Mouse (Mus musculus): ENCODE results near the gene Ptprd. TPM values are rescaled to one million over a fixed set of nuclear protein-coding genes. Genes with fewer than 3 reads are reported as not detected.
"Not testable (repeated sequence)": the region's sequence is repeated elsewhere in the genome, so short reads cannot be mapped to it uniquely, and the experiment has no call there.

The Ptprd gene
- polyA plus RNA-seq, 2 experiments = 48.6 to 50.4 TPM

DNA sequence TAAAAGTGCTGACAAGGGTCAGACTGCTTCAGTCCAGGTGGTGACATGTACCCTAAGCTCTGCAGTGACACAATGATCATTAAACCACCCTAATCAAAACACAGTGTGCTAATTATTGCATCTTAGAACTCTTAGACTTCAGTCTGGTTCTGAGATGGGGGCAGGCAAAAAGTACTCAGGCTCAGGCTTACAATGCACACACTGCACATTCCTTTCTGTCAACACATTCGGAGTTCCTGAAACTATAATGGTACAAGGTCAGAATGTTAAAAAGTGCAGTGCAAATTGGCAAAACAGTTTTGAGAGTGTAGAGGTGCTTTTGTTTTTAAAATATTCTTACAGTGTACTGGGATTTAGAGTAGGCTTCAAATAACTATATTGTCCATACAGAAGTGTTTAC lies 2167.0 kb downstream of the Ptprd start:
- H3K9ac ChIP-seq (ENCODE audit: low read depth, low read length, severe bottlenecking) = no peak overlapping the region
- DNase-seq (ENCODE audit: low spot score) = no peak
- no peaks in the 10 kb centered on the region for H3K4me1 ChIP-seq (ENCODE audit: control insufficient read depth, insufficient read depth, low read length)
- H3K36me3 ChIP-seq (ENCODE audit: control insufficient read depth, insufficient read depth, low read length) = peaks cover 7% of the 10 kb centered on the region
- no peaks in the 10 kb centered on the region for H3K27me3 ChIP-seq (ENCODE audit: control insufficient read depth, insufficient read depth, low read length)
- no peak for ATAC-seq (ENCODE audit: low FRiP score, low read depth)
- H3K9me3 ChIP-seq (ENCODE audit: control insufficient read depth, low read length) = no peaks in the 10 kb centered on the region
- no peak overlapping the region for H3K4me2 ChIP-seq (replicated peaks; ENCODE audit: low read depth, low read length, severe bottlenecking)
- H3K27ac ChIP-seq (replicated peaks; ENCODE audit: low read depth, low read length) = no peak overlapping the region
- no peak for TF ChIP-seq POLR2A (IDR thresholded peaks at IDR 0.05; ENCODE audit: borderline replicate concordance, extremely low read depth, insufficient read depth, insufficient read length)
- WGBS = 57% methylated on average over 1 of the region's 1 CpGs
- H3K4me3 ChIP-seq (replicated peaks; ENCODE audit: low read length) = no peak overlapping the region

GRCm38 (mm10) chr4:76037178-76037577 lies 2174.6 kb downstream of the Ptprd start:
- not testable (repeated sequence) for H3K9ac ChIP-seq (ENCODE audit: low read depth, low read length, severe bottlenecking); H3K27me3 ChIP-seq (ENCODE audit: control insufficient read depth, insufficient read depth, low read length); ATAC-seq (ENCODE audit: low FRiP score, low read depth); DNase-seq (ENCODE audit: low spot score); H3K9me3 ChIP-seq (ENCODE audit: control insufficient read depth, low read length); H3K27ac ChIP-seq (replicated peaks; ENCODE audit: low read depth, low read length); H3K4me1 ChIP-seq (ENCODE audit: control insufficient read depth, insufficient read depth, low read length); H3K4me2 ChIP-seq (replicated peaks; ENCODE audit: low read depth, low read length, severe bottlenecking); H3K36me3 ChIP-seq (ENCODE audit: control insufficient read depth, insufficient read depth, low read length); H3K4me3 ChIP-seq (replicated peaks; ENCODE audit: low read length)
- WGBS = 62% methylated on average over 4 of the region's 4 CpGs

DNA sequence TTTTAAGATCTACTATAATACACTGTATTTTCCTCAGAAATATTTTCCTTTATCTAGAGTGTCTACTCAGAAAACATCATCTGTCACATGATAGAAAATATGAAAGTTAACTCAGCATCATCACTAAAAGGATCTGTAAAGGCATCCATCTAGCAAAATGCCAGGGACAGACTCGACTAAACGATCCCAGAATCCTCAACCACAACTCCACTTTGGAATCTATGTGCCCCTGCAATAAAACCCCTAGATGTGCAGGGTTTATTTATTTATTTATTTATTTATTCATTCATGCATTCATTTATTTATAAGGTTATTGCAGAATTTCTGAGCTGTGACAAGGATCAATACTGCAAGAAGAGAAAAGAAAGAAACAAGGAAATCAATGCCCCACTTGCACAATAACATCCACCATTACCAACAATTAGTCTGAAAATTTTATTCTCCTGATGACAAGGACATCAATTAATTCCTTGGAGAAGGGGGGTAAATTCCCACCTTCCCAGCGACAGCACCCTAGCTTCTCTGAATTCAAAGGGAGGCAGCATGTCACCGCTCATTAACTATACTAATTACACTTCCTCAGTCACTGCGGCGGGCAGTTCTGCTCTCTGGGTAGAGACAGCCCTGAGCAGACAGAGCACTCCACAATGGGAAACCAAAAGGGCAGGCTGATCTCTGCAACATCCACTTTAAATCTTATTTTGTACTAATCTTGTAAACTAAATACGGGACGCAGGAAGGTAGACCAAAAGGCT lies 2186.0 kb downstream of the Ptprd start:
- no peak overlapping the region for H3K27ac ChIP-seq (replicated peaks; ENCODE audit: low read depth, low read length)
- H3K4me1 ChIP-seq (ENCODE audit: control insufficient read depth, insufficient read depth, low read length) = no peaks in the 10 kb centered on the region
- H3K4me2 ChIP-seq (replicated peaks; ENCODE audit: low read depth, low read length, severe bottlenecking) = no peak overlapping the region
- 58% methylated on average over 8 of the region's 8 CpGs for WGBS
- H3K27me3 ChIP-seq (ENCODE audit: control insufficient read depth, insufficient read depth, low read length) = no peaks in the 10 kb centered on the region
- no peaks in the 10 kb centered on the region for H3K9me3 ChIP-seq (ENCODE audit: control insufficient read depth, low read length)
- TF ChIP-seq POLR2A (IDR thresholded peaks at IDR 0.05; ENCODE audit: borderline replicate concordance, extremely low read depth, insufficient read depth, insufficient read length) = no peak
- peaks cover 4% of the 10 kb centered on the region; the same call in 1 of the 2 replicates for H3K36me3 ChIP-seq (ENCODE audit: control insufficient read depth, insufficient read depth, low read length)
- H3K4me3 ChIP-seq (replicated peaks; ENCODE audit: low read length) = no peak overlapping the region
- ATAC-seq (ENCODE audit: low FRiP score, low read depth) (no peak), DNase-seq (ENCODE audit: low spot score) (no peak)
- no peak overlapping the region for H3K9ac ChIP-seq (ENCODE audit: low read depth, low read length, severe bottlenecking)

- H3K9ac ChIP-seq (ENCODE audit: low read depth, low read length, severe bottlenecking) = no peak overlapping the region
- H3K9me3 ChIP-seq (ENCODE audit: control insufficient read depth, low read length) = no peaks in the 10 kb centered on the region
- H3K4me1 ChIP-seq (ENCODE audit: control insufficient read depth, insufficient read depth, low read length) = no peaks in the 10 kb centered on the region
- no peak overlapping the region for H3K27ac ChIP-seq (replicated peaks; ENCODE audit: low read depth, low read length)
- no peak for TF ChIP-seq POLR2A (IDR thresholded peaks at IDR 0.05; ENCODE audit: borderline replicate concordance, extremely low read depth, insufficient read depth, insufficient read length)
- ATAC-seq (ENCODE audit: low FRiP score, low read depth) (no peak), DNase-seq (ENCODE audit: low spot score) (no peak)
- H3K4me2 ChIP-seq (replicated peaks; ENCODE audit: low read depth, low read length, severe bottlenecking) = no peak overlapping the region
- no peak overlapping the region for H3K4me3 ChIP-seq (replicated peaks; ENCODE audit: low read length)
- 77% methylated on average over 3 of the region's 3 CpGs for WGBS
- peaks cover 4% of the 10 kb centered on the region; the same call in 1 of the 2 replicates for H3K36me3 ChIP-seq (ENCODE audit: control insufficient read depth, insufficient read depth, low read length)
- H3K27me3 ChIP-seq (ENCODE audit: control insufficient read depth, insufficient read depth, low read length) = no peaks in the 10 kb centered on the region
Measured at GRCm38 (mm10) chr4:76024502-76024821, 2187.3 kb downstream of the Ptprd start.

- whole genome bisulfite sequencing = 70% methylated on average over 13 of the region's 13 CpGs
- ATAC-seq (ENCODE audit: low FRiP score, low read depth) = no peak
Measured at GRCm38 (mm10) chr4:76023756-76024501, 2187.8 kb downstream of the Ptprd start.

More at GRCm38 (mm10) chr4:76023756-76024501, 2187.8 kb downstream of the Ptprd start:
- Histone ChIP-seq H3K9me3 (ENCODE audit: control insufficient read depth, low read length) (no peaks in the 10 kb centered on the region), H3K4me3 (replicated peaks; ENCODE audit: low read length) (no peak overlapping the region), H3K27ac (replicated peaks; ENCODE audit: low read depth, low read length) (no peak overlapping the region), H3K36me3 (ENCODE audit: control insufficient read depth, insufficient read depth, low read length) (peaks cover 4% of the 10 kb centered on the region; the same call in 1 of the 2 replicates), H3K4me1 (ENCODE audit: control insufficient read depth, insufficient read depth, low read length) (no peaks in the 10 kb centered on the region), H3K27me3 (ENCODE audit: control insufficient read depth, insufficient read depth, low read length) (no peaks in the 10 kb centered on the region), H3K4me2 (replicated peaks; ENCODE audit: low read depth, low read length, severe bottlenecking) (no peak overlapping the region), H3K9ac (ENCODE audit: low read depth, low read length, severe bottlenecking) (no peak overlapping the region)
- no peak for DNase-seq (ENCODE audit: low spot score)
- no peak for TF ChIP-seq POLR2A (IDR thresholded peaks at IDR 0.05; ENCODE audit: borderline replicate concordance, extremely low read depth, insufficient read depth, insufficient read length)
